Mouse (Mus musculus): ENCODE data around the gene Ino80. TPM values are rescaled to one million over a fixed set of nuclear protein-coding genes. Genes with fewer than 3 reads are reported as not detected.
"Not testable (repeated sequence)": the region's sequence is repeated elsewhere in the genome, so short reads cannot be mapped to it uniquely, and the experiment has no call there.

Ino80 gene
- total RNA-seq (2021): 10 to 100 TPM; 11.5 to 14.8 TPM
- long read RNA-seq, experiment 1, full-length matches to known transcripts: 2 of 6 reads
- long read RNA-seq, experiment 1, partial matches to known transcripts: 2 of 6 reads
- long read RNA-seq, experiment 1, other reads (novel, unspliced or antisense): 2 of 6 reads
- long read RNA-seq, experiment 2, full-length matches to known transcripts: 1 of 5 reads
- long read RNA-seq, experiment 2, partial matches to known transcripts: 4 of 5 reads
- long read RNA-seq, experiment 2, other reads (novel, unspliced or antisense): 0 of 5 reads

DNA sequence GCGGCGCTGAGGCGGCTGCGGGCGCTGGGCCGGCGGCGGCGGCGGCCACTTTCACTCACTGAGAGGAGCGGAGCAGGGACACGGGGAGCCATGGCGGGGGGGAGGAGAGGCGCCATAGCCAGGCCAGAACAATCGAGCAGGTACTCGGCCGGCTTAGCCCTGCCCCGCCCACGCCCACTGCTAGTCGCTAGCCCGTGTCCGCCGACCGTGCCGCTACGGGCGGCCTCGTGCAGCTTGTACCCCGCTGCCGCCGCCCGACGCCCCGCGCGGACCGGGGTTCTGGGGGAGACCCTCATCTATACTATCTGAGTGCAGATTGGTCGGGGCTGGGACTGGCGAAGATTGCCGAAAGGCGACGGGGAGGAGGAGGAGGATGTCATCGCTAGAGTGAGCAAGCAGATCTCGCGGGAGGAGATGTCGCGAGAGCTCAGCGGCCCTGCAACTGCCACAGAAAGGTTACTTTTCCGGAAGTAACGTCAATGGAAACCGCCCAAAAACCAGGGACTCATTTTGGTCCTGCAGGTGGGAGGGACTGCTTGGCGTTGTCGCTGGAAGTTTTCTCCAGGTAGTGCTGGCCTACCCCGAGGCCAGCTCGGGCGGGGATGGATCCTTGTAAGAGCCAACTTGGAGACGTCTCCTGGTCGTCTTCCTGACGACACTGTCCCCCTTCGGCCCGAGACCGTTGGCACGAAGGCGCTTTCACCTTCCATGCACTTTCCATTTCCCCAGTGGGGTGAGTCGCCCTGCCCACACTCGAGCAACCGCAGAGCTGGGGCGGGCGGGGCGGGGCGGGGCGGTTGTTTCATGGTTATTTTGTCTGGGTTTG lies at the start of gene Ino80:
Ino80 (minus strand) TSS at position 117 of the 826 bp plus-strand sequence.
- intact Hi-C loops (cut with DNase I): loop anchor here (1.0 to 5.0 kb wide), 2 partner anchors 70 to 115 kb away; partner anchors contain the start of genes Chp1 and Exd1
- peak within 1 kb of the TSS; percentile 84 for H3K4me3 ChIP-seq
- TF ChIP-seq CTCF (IDR thresholded peaks at IDR 0.05): no peak
- peak within 1 kb of the TSS; percentile 99 for H3K27ac ChIP-seq
- DNase-seq: peak; percentile 100

DNA sequence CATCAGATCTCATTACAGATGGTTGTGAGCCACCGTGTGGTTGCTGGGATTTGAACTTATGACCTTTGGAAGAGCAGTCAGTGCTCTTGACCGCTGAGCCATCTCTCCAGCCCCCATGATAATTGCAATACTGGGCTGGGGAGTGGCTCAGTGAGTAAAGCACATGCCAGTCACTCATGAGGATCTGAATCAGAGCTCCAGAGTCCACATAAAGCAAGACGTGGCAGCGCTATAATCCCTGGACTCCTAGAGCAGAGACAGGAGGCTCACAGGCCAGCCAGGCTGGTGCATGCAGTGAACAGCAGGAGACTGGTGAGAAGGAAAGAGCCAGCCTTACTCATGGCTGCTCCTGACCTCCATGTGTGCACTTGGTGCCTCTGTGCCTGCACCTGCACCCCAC lies 47.9 kb upstream of the Ino80 start:
- DNase-seq: no peak
- H3K27ac ChIP-seq: no peak overlapping the region
- H3K4me3 ChIP-seq: no peak overlapping the region
- intact Hi-C loops (cut with DNase I): no loop called here
- no peak for TF ChIP-seq CTCF (IDR thresholded peaks at IDR 0.05)

DNA sequence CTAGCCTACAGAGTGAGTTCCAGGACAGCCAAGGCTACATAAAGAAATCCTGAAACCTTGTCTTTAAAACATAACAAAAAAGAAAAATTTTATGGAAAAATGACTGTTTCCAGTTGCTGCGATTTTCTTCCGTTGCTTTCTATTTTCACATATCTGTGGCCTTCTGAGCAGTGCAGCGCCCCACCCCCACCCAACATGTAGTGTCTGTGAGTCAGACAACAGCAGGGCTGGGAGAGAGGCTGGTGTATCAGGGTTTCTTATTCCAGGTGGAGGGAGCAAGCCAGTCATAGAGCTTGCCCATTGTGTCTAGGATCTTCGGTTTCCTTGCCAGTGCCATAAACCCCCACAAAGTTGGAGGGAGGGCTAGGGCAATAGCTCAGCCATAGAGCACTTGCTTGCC lies 46.3 kb upstream of the Ino80 start:
- intact Hi-C loops (cut with DNase I): no loop called here
- no peak for DNase-seq

DNA sequence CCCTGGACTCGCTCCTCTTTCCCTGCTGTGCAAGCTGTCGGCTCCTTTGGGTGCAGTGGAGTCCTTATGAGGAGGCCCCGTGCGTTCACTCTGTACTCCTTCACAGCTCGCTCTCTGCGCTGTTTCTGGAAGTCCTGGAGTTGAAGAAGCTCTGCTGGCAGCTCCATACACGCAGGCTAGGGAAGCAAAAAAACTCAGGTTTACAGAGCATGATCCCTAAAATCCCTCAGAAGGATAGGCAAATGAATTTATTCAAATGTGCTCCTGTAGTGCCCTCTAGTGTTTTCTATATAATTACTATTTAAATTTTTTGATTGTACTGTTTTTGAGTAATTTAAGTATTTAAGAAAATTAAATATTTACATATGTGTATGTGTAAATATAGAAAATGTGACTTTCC lies 43.1 kb upstream of the Ino80 start:
- no peak overlapping the region for H3K27ac ChIP-seq
- H3K4me3 ChIP-seq: no peak overlapping the region
- TF ChIP-seq CTCF (IDR thresholded peaks at IDR 0.05): peak; percentile 34; the same call in 1 of the 2 replicates
- intact Hi-C loops (cut with DNase I): no loop called here
- DNase-seq: no peak

More for the DNA sequence above, 46.3 kb upstream of the Ino80 start:
- no peak for TF ChIP-seq CTCF (IDR thresholded peaks at IDR 0.05)
- no peak overlapping the region for H3K4me3 ChIP-seq
- no peak overlapping the region for H3K27ac ChIP-seq

DNA sequence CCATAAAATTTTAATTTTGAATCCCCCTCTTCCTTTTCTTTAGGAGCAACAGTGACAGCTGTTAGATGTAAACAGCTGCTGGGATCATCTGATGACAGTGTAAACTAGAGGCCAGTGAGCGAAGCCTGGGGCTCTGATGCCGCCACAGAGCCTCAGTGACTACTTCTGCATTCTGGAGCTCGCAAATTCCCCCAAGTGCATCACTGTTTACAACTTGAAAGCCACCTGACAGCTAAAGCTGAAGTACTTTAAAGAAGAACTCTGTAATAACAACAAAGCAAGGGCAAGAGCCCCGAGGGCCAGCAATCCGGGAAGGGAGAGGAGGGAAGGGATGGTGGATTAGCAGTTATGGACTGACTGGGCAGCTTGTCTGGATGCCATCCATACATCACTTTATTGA lies 39.3 kb upstream of the Ino80 start:
- no peak for DNase-seq
- no peak overlapping the region for H3K27ac ChIP-seq
- H3K4me3 ChIP-seq: no peak overlapping the region
- intact Hi-C loops (cut with DNase I): no loop called here
- no peak for TF ChIP-seq CTCF (IDR thresholded peaks at IDR 0.05)

DNA sequence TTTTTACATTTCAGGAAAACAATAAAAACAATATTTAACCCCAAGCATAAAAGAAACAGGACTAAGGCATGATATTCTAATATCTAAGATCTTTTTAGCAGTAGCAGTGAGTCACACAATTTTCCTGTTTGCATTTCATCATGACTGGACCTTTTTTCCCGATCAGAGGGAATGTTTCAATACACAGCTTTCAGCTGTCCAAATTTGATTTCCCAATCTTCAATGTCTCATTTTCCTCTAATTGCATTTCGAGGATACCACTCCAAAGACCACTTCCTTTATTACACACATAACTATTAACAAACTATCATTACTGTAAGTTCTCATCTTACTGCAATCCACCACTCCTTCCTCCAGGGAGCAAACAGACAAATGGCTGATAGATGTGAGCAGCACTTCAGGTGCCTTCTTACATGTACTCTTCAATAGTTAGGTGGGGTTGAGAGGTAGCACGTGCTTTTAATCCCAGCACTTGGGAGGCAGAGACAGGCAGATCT lies 36.6 kb upstream of the Ino80 start:
- Histone ChIP-seq H3K27ac (no peak overlapping the region), H3K4me3 (no peak overlapping the region)
- intact Hi-C loops (cut with DNase I): no loop called here
- DNase-seq: no peak
- TF ChIP-seq CTCF (IDR thresholded peaks at IDR 0.05): no peak

DNA sequence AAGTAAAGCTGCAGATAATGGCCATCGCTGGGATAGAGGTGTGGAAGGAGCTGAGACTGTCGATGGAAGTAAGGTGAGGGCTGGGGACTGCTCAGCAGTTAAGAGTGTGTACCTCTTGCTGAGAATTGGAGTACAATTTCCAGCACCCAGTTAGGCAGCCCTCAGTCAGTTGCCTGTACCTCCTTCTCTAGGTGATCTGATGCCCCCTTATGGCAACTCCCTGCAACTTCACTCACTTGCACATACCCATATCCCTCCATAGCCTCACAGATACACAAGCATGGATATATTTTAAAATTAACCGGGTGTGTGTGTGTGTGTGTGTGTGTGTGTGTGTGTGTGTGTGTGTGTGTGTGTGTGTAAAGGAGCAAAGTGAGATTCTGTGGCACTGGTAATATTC lies 34.8 kb upstream of the Ino80 start:
- no peak for DNase-seq
- TF ChIP-seq CTCF (IDR thresholded peaks at IDR 0.05): peak; percentile 14; the same call in 1 of the 2 replicates
- intact Hi-C loops (cut with DNase I): no loop called here
- H3K27ac ChIP-seq: no peak overlapping the region
- no peak overlapping the region for H3K4me3 ChIP-seq

DNA sequence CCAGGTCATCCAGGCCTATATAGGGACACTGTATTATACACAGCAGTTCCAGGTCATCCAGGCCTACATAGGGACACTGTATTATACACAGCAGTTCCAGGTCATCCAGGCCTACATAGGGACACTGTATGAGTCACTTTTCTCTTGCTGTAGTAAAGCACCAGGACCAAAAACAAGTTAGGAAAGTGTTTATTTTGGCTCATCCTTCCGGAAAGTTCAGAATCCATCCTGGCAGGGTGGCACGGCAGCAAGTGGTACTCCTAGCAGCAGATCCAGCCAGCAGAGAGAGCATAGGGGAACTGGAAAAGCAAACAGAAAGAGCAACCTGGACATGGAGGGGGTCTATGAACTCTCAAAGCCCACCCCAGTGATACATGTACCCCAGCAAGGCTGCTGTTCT lies 33.4 kb upstream of the Ino80 start:
- intact Hi-C loops (cut with DNase I): no loop called here
- TF ChIP-seq CTCF (IDR thresholded peaks at IDR 0.05): no peak
- no peak overlapping the region for H3K4me3 ChIP-seq
- no peak overlapping the region for H3K27ac ChIP-seq
- no peak for DNase-seq

DNA sequence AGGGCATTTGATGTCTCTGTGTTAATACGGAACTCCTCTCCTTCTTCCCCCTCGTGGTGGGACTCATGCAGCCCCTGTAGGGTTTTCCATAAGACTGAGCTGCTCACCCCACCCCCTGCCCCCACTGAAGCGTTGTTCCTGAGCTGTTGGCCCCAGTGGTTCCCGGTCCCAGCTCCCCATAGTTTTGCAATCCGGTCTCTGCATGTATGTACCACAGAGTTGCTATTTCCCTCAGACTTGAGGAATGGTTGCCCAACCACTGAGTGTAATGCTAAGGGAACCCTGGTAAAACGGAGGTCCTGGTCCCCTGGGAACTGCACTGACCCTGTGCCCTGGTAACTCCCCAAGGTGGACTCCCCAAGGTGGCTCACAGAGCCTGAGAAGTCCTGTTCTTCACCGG lies 31.0 kb upstream of the Ino80 start:
- H3K27ac ChIP-seq; DNase-seq; intact Hi-C loops (cut with DNase I); H3K4me3 ChIP-seq: not testable (repeated sequence)

DNA sequence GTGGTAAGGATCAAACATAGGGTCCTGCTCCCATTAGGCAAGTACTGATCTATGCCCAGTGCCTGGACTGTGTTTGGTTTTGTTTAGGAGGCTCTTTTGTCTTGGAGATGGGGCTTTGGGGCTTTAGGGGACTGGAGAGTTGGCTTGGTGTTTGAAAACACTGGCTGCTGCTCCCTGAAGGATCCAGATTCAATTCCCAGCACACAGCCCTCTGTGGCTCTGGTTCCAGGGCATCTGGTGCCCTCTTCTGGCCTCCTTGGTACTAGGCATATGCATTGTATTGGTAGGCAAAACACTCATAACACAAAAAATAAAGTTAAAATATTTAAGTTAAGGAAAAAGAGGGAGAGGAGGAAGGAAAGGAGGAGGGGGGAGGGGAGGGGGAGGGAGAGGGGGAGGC lies 29.6 kb upstream of the Ino80 start:
- Histone ChIP-seq H3K4me3 (no peak overlapping the region), H3K27ac (no peak overlapping the region)
- DNase-seq: no peak
- intact Hi-C loops (cut with DNase I): no loop called here
- peak; percentile 12; the same call in 1 of the 2 replicates for TF ChIP-seq CTCF (IDR thresholded peaks at IDR 0.05)

DNA sequence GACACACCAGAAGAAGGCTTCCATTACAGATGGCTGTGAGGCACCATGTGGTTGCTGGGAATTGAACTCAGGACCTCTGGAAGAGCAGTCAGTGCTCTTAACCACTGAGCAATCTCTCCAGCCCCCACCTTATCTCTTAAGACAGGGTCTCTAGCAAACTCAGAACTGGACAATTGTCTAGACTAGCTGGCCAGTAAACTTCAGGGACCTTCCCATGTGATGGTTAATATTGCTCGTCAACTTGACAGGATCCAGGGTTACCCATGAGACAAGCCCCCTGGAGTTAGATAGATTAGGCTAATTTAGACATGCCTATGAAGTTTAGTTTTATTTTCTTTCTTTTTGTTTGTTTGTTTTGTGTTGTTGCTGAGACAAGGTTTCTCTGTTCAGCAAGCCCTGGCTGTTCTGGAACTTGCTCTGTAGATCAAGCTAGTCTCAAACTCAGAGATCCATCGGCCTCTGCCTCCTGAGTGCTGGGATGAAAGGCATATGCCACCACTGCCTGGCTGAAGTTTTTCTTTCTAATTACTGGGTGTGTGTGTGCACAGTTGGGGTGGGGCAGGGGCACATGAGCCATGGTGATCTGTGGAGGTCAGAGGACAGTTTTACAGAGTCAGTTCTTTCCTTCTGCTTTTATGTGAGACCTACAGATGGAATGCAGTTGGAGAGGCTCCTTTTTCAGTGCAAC lies 23.6 kb upstream of the Ino80 start:
- no peak overlapping the region for H3K27ac ChIP-seq
- DNase-seq: no peak
- TF ChIP-seq CTCF (IDR thresholded peaks at IDR 0.05): no peak
- intact Hi-C loops (cut with DNase I): no loop called here
- no peak overlapping the region for H3K4me3 ChIP-seq

DNA sequence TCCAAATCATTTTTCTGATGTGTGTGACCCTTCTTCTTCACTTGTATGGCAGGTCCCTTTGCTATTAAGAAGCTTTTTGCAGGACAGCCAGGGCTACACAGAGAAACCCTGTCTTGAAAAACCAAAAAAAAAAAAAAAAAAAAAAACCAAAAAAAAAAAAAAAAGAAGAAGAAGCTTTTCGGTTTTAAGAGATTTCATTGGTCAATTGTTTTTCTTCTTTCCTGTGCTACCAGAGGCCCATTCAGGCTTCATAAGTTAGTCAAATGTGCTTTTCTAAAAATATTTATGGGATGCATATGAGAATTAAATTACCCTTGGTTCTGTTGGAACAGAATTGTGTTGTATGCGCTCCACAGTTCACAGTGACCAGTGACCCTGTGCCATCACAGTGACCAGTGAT lies 21.4 kb upstream of the Ino80 start:
- DNase-seq: no peak
- TF ChIP-seq CTCF (IDR thresholded peaks at IDR 0.05): no peak
- no peak overlapping the region for H3K27ac ChIP-seq
- intact Hi-C loops (cut with DNase I): no loop called here
- no peak overlapping the region for H3K4me3 ChIP-seq

DNA sequence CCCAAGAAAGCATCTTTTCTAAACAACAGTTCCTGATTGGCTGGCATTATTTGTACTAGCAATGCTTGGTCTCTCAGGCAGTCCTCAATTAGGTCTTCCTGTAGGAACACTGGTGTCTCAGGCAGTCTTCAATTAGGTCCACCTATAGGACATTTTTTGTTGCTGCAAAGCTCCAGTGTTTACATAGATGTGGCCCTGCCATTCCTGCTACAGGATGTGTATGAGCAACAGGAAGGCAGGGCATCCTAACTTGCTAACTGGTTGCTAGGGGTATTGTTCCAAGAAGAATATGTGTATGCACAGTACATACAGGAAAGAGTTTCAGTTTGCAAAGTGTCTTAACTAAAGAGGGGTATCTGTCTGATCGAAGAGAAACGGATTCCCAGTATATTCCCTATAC lies 18.6 kb upstream of the Ino80 start:
- Histone ChIP-seq H3K27ac (no peak overlapping the region), H3K4me3 (no peak overlapping the region)
- DNase-seq: no peak
- TF ChIP-seq CTCF (IDR thresholded peaks at IDR 0.05): no peak
- intact Hi-C loops (cut with DNase I): no loop called here

Data from gastrocnemius, adult 2 months (tissue).